Mouse (Mus musculus): ENCODE data around the gene Spsb4. TPM values are rescaled to one million over a fixed set of nuclear protein-coding genes. Genes with fewer than 3 reads are reported as not detected.

The Spsb4 gene
- polyA plus RNA-seq, 1 experiment, result 0.78 TPM

DNA sequence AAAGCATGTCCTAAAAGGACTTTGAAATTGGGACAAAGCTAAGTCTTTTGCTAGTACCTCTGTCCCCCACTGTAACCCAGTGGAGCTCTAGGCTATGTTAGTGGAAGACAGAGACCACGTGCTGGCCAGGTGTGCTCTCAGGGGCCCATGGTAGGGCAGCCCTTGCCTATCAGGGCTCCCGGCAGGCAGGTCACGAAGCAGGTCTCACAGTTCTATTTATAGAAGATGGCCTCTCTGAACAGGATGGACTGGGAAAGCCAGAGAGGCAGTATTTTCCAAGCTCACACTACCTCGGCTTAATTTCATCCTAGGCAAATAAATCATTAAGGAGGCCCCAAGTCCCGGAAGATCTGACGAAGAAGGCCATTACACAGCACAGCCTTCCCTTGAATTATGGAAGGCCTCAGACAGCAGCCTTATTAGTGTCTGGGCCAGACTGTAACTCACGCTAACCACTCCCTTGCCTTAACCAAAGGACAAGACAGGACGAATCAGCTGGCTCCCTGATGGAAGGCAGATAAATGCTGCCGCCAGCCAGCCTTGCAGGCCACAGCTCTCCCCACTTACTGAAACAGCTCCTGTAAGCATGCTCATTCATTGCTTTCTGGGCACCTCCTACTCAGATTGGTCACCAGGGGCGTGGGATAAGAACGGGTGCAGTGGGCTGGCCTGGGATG, 31.7 kb downstream of the Spsb4 start:
- TF ChIP-seq E2F4 (IDR thresholded peaks at IDR 0.05; ENCODE audit: insufficient read depth), result no peak
- Histone ChIP-seq H3K4me3 (no peak overlapping the region), H3K79me2 (ENCODE audit: control insufficient read depth, insufficient read depth) (no peaks in the 10 kb centered on the region), H3K36me3 (ENCODE audit: control insufficient read depth, insufficient read depth) (no peaks in the 10 kb centered on the region), H3ac (ENCODE audit: control insufficient read depth, insufficient read length) (no peak overlapping the region), H3K27me3 (ENCODE audit: control insufficient read depth, insufficient read depth, insufficient read length) (no peaks in the 10 kb centered on the region), H3K4me2 (ENCODE audit: low read depth) (no peak overlapping the region)

DNA sequence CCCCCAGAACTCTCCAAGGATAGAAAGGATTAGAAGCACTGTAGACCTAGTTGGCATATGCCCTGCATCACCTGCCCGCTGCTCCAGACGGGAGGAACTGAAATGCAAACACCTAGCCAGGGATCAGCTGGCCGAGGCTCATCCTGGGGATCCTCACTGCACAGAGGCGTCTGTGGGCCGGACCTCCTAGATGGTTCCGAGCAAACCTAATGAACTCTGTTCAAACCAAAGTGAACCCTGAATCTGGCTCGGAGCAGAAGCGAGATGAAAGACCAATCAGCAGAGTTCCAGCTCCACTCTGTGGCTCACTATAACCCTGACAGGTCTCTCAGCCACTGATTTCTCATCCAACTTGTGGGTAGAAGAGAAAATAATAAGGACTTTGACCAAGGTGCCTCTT, 34.6 kb downstream of the Spsb4 start:
- H3K36me3 ChIP-seq (ENCODE audit: control insufficient read depth, insufficient read depth), result no peaks in the 10 kb centered on the region
- TF ChIP-seq SRF (IDR thresholded peaks at IDR 0.05; ENCODE audit: control insufficient read depth, insufficient read length, low read depth), result no peak
- no peak overlapping the region for H3K4me3 ChIP-seq
- H3K27me3 ChIP-seq (ENCODE audit: control insufficient read depth, insufficient read depth, insufficient read length), result no peaks in the 10 kb centered on the region
- no peak overlapping the region for H3K4me2 ChIP-seq (ENCODE audit: low read depth)
- no peaks in the 10 kb centered on the region for H3K79me2 ChIP-seq (ENCODE audit: control insufficient read depth, insufficient read depth)
- no peak overlapping the region for H3ac ChIP-seq (ENCODE audit: control insufficient read depth, insufficient read length)

DNA sequence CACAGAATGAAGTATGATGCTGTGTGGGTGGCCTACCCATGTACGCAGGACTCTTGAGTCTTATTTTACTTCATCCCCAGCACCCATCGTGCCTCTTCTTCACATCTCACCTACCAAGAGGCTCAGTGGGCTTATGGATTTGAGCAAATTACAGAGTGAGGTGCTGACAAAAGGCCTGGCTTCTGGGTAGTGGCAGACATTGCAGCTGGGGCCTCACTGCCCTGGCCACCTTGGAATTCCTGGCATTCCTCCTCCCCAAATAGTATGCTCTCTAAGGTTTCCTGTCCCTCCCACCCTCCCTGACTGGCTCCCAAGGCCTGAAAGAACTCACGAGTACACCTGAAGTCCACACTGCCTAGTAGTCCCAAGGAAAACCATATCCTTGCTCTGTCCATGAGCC, 35.7 kb downstream of the Spsb4 start:
- H3K4me2 ChIP-seq (ENCODE audit: low read depth), result no peak overlapping the region
- no peak overlapping the region for H3ac ChIP-seq (ENCODE audit: control insufficient read depth, insufficient read length)
- H3K4me3 ChIP-seq, result no peak overlapping the region

DNA sequence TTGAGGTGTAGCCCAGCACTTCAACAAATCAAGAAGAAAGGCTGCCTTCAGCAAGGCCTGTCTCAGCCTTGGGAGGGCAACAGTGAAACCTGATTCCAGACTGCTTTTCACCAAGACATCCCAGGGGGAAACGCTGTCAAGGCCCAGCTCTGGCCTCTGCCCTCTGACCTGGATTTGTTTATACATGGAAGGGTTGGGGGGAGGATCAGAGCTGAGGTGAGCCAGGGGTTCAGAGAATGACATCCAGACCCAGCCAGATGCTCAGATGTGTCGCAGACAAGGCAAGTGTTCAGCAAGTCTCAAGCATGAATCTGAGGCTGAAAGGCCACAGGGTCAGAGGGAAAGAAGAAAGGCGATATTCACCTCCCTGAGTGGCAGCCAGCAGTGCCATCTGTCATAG, 36.3 kb downstream of the Spsb4 start:
- TF ChIP-seq SRF (IDR thresholded peaks at IDR 0.05; ENCODE audit: control insufficient read depth, insufficient read length, low read depth) (no peak), CEBPB (IDR thresholded peaks at IDR 0.05; ENCODE audit: insufficient read depth, poor library complexity, severe bottlenecking) (no peak), TCF3 (IDR thresholded peaks at IDR 0.05; ENCODE audit: insufficient read length, low read depth) (no peak), MAX (IDR thresholded peaks at IDR 0.05; ENCODE audit: low read depth) (no peak), MYOG (IDR thresholded peaks at IDR 0.05; ENCODE audit: control insufficient read depth in 1 of 3, insufficient read depth in 1 of 3, insufficient read length in 2 of 3, low read depth in 2 of 3) (no peak), USF1 (IDR thresholded peaks at IDR 0.05; ENCODE audit: low read depth) (no peak), POLR2AphosphoS2 (IDR thresholded peaks at IDR 0.05; ENCODE audit: insufficient read length, low read depth) (no peak), E2F4 (IDR thresholded peaks at IDR 0.05; ENCODE audit: insufficient read depth) (no peak), MYOD1 (IDR thresholded peaks at IDR 0.05; ENCODE audit: control insufficient read depth in 1 of 3, insufficient read length in 2 of 3, low read depth in 2 of 3) (no peak), REST (IDR thresholded peaks at IDR 0.05; ENCODE audit: insufficient read depth, insufficient read length) (no peak), POLR2A (IDR thresholded peaks at IDR 0.05; ENCODE audit: insufficient read length, low read depth) (no peak), TCF12 (IDR thresholded peaks at IDR 0.05; ENCODE audit: insufficient read depth, poor library complexity, severe bottlenecking) (no peak)
- Histone ChIP-seq H3K79me2 (ENCODE audit: control insufficient read depth, insufficient read depth) (no peaks in the 10 kb centered on the region), H3K4me3 (no peak overlapping the region), H3ac (ENCODE audit: control insufficient read depth, insufficient read length) (no peak overlapping the region), H3K36me3 (ENCODE audit: control insufficient read depth, insufficient read depth) (no peaks in the 10 kb centered on the region), H3K4me2 (ENCODE audit: low read depth) (no peak overlapping the region), H3K27me3 (ENCODE audit: control insufficient read depth, insufficient read depth, insufficient read length) (no peaks in the 10 kb centered on the region)

More for the DNA sequence above, 35.7 kb downstream of the Spsb4 start:
- no peaks in the 10 kb centered on the region for H3K36me3 ChIP-seq (ENCODE audit: control insufficient read depth, insufficient read depth)
- H3K27me3 ChIP-seq (ENCODE audit: control insufficient read depth, insufficient read depth, insufficient read length), result no peaks in the 10 kb centered on the region
- no peak for TF ChIP-seq CEBPB (IDR thresholded peaks at IDR 0.05; ENCODE audit: insufficient read depth, poor library complexity, severe bottlenecking)
- TF ChIP-seq MYOG (IDR thresholded peaks at IDR 0.05; ENCODE audit: control insufficient read depth in 1 of 3, insufficient read depth in 1 of 3, insufficient read length in 2 of 3, low read depth in 2 of 3), result no peak
- no peak for TF ChIP-seq MYOD1 (IDR thresholded peaks at IDR 0.05; ENCODE audit: control insufficient read depth in 1 of 3, insufficient read length in 2 of 3, low read depth in 2 of 3)
- no peak for TF ChIP-seq REST (IDR thresholded peaks at IDR 0.05; ENCODE audit: insufficient read depth, insufficient read length)
- no peak for TF ChIP-seq POLR2AphosphoS2 (IDR thresholded peaks at IDR 0.05; ENCODE audit: insufficient read length, low read depth)
- no peak for TF ChIP-seq USF1 (IDR thresholded peaks at IDR 0.05; ENCODE audit: low read depth)
- no peak for TF ChIP-seq SRF (IDR thresholded peaks at IDR 0.05; ENCODE audit: control insufficient read depth, insufficient read length, low read depth)
- TF ChIP-seq TCF12 (IDR thresholded peaks at IDR 0.05; ENCODE audit: insufficient read depth, poor library complexity, severe bottlenecking), result no peak
- TF ChIP-seq MAX (IDR thresholded peaks at IDR 0.05; ENCODE audit: low read depth), result no peak
- TF ChIP-seq E2F4 (IDR thresholded peaks at IDR 0.05; ENCODE audit: insufficient read depth), result no peak
- no peak for TF ChIP-seq TCF3 (IDR thresholded peaks at IDR 0.05; ENCODE audit: insufficient read length, low read depth)
- no peak for TF ChIP-seq POLR2A (IDR thresholded peaks at IDR 0.05; ENCODE audit: insufficient read length, low read depth)
- no peaks in the 10 kb centered on the region for H3K79me2 ChIP-seq (ENCODE audit: control insufficient read depth, insufficient read depth)

DNA sequence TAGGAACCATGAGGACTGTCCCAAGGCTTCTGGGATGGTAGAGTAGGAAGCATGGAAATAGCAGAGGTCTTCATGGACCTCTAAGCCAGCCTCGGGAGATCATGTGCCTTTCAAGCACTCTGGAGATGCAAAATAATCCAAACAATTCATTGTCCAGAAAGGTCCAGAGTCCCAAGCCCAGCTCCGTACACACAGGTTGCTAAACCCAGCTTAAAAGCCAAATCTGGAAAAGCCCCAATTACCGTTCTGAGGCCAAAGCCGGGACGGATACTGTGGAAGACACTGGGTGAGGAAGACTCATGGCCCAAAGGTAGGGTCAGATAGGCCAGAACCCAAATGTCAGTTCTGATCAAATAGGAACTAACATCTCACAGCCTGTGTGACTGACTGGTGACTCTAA, 36.8 kb downstream of the Spsb4 start:
- H3K79me2 ChIP-seq (ENCODE audit: control insufficient read depth, insufficient read depth), result no peaks in the 10 kb centered on the region
- no peaks in the 10 kb centered on the region for H3K36me3 ChIP-seq (ENCODE audit: control insufficient read depth, insufficient read depth)
- H3K27me3 ChIP-seq (ENCODE audit: control insufficient read depth, insufficient read depth, insufficient read length), result no peaks in the 10 kb centered on the region
- no peak overlapping the region for H3ac ChIP-seq (ENCODE audit: control insufficient read depth, insufficient read length)
- TF ChIP-seq POLR2AphosphoS2 (IDR thresholded peaks at IDR 0.05; ENCODE audit: insufficient read length, low read depth) (no peak), POLR2A (IDR thresholded peaks at IDR 0.05; ENCODE audit: insufficient read length, low read depth) (no peak), E2F4 (IDR thresholded peaks at IDR 0.05; ENCODE audit: insufficient read depth) (no peak), SRF (IDR thresholded peaks at IDR 0.05; ENCODE audit: control insufficient read depth, insufficient read length, low read depth) (no peak), CEBPB (IDR thresholded peaks at IDR 0.05; ENCODE audit: insufficient read depth, poor library complexity, severe bottlenecking) (no peak), USF1 (IDR thresholded peaks at IDR 0.05; ENCODE audit: low read depth) (no peak), MYOG (IDR thresholded peaks at IDR 0.05; ENCODE audit: control insufficient read depth in 1 of 3, insufficient read depth in 1 of 3, insufficient read length in 2 of 3, low read depth in 2 of 3) (no peak), REST (IDR thresholded peaks at IDR 0.05; ENCODE audit: insufficient read depth, insufficient read length) (no peak), MYOD1 (IDR thresholded peaks at IDR 0.05; ENCODE audit: control insufficient read depth in 1 of 3, insufficient read length in 2 of 3, low read depth in 2 of 3) (no peak), MAX (IDR thresholded peaks at IDR 0.05; ENCODE audit: low read depth) (no peak), TCF12 (IDR thresholded peaks at IDR 0.05; ENCODE audit: insufficient read depth, poor library complexity, severe bottlenecking) (no peak), TCF3 (IDR thresholded peaks at IDR 0.05; ENCODE audit: insufficient read length, low read depth) (no peak)
- H3K4me3 ChIP-seq, result no peak overlapping the region
- H3K4me2 ChIP-seq (ENCODE audit: low read depth), result no peak overlapping the region
